Mouse (Mus musculus): ENCODE data around the gene Sez6l2. TPM values are rescaled to one million over a fixed set of nuclear protein-coding genes. Genes with fewer than 3 reads are reported as not detected.

The Sez6l2 gene
- polyA plus RNA-seq, 1 experiment from 2014 or later = 0.20 TPM

- Histone ChIP-seq H3K36me3 (peaks cover 64% of the 10 kb centered on the region), H3K9me3 (replicated peaks) (no peaks in the 10 kb centered on the region), H3K27ac (no peak overlapping the region), H3K4me1 (no peaks in the 10 kb centered on the region), H3K4me3 (no peak overlapping the region), H3K27me3 (ENCODE audit: low read depth, poor library complexity, severe bottlenecking) (no peaks in the 10 kb centered on the region)
- WGBS = 78% methylated on average over 5 of the region's 5 CpGs
- no peak for DNase-seq (ENCODE audit: low spot score)
Measured at GRCm38 (mm10) chr7:126941801-126942200, 8.6 kb upstream of the Sez6l2 start.

- Histone ChIP-seq H3K4me1 (peaks cover 23% of the 10 kb centered on the region), H3K9me3 (replicated peaks) (no peaks in the 10 kb centered on the region), H3K27me3 (ENCODE audit: low read depth, poor library complexity, severe bottlenecking) (peaks cover 36% of the 10 kb centered on the region), H3K27ac (no peak overlapping the region), H3K4me3 (no peak overlapping the region), H3K36me3 (peaks cover 35% of the 10 kb centered on the region)
- DNase-seq (ENCODE audit: low spot score) = no peak
- 53% methylated on average over 3 of the region's 3 CpGs for WGBS
Measured at GRCm38 (mm10) chr7:126946530-126946929, 3.8 kb upstream of the Sez6l2 start.

DNA sequence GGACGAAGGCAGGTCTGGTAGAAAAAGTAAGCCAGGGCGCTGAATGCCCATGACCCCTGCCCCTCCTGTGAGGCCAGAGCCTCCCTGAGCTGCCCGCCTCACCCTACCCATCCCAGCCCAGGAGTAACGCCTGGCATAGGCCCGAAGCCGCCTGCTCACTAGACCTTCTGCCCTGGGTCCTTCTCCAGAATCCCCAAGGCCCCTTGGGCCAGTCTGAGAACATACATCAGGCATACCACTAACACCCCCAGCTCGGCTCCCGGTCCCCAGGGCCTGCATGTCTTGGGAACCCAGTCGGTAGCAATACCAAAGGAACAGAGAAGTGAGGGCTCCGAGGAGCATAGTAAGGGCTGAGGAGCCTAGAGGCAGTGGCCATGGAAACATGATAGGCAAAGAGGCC is 1.7 kb upstream of the Sez6l2 start:
- Histone ChIP-seq H3K36me3 (peaks cover 16% of the 10 kb centered on the region), H3K27me3 (ENCODE audit: low read depth, poor library complexity, severe bottlenecking) (peaks cover 56% of the 10 kb centered on the region), H3K4me1 (peaks cover 27% of the 10 kb centered on the region), H3K4me3 (no peak overlapping the region), H3K27ac (no peak overlapping the region), H3K9me3 (replicated peaks) (no peaks in the 10 kb centered on the region)
- WGBS = 72% methylated on average over 10 of the region's 10 CpGs
- DNase-seq (ENCODE audit: low spot score) = no peak

DNA sequence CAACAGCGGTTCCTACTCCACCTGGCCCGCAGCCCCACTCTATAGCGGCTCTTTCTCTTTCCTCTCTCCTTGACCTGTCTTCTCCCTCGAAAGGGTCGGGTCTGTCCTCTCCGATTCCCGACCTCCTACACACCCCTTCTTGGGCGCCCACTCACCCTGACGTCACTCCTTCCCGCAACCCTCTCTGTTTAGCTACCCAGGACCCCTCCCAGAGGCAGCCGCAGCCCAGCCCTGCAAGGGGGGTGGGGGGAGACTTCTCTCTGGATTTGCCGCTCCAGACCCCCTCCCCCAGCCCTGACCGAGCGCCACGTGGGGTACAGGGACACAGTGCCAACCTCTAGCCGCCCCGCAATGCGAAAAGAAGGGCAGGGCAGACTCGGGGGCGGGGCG is 965 bp upstream of the Sez6l2 start, which contains the start of gene Asphd1:
Asphd1 (minus strand) TSS at position 180 of the 390 bp plus-strand sequence.
- WGBS = under 1% methylated on average over 21 of the region's 21 CpGs
- Histone ChIP-seq H3K4me3 (peak within 1 kb of the TSS; percentile 59), H3K27me3 (ENCODE audit: low read depth, poor library complexity, severe bottlenecking) (peaks cover 60% of the 10 kb centered on the region), H3K36me3 (peaks cover 10% of the 10 kb centered on the region), H3K9me3 (replicated peaks) (no peaks in the 10 kb centered on the region), H3K4me1 (peaks cover 27% of the 10 kb centered on the region), H3K27ac (no peak within 1 kb of the TSS)
- DNase-seq (ENCODE audit: low spot score) = no peak

DNA sequence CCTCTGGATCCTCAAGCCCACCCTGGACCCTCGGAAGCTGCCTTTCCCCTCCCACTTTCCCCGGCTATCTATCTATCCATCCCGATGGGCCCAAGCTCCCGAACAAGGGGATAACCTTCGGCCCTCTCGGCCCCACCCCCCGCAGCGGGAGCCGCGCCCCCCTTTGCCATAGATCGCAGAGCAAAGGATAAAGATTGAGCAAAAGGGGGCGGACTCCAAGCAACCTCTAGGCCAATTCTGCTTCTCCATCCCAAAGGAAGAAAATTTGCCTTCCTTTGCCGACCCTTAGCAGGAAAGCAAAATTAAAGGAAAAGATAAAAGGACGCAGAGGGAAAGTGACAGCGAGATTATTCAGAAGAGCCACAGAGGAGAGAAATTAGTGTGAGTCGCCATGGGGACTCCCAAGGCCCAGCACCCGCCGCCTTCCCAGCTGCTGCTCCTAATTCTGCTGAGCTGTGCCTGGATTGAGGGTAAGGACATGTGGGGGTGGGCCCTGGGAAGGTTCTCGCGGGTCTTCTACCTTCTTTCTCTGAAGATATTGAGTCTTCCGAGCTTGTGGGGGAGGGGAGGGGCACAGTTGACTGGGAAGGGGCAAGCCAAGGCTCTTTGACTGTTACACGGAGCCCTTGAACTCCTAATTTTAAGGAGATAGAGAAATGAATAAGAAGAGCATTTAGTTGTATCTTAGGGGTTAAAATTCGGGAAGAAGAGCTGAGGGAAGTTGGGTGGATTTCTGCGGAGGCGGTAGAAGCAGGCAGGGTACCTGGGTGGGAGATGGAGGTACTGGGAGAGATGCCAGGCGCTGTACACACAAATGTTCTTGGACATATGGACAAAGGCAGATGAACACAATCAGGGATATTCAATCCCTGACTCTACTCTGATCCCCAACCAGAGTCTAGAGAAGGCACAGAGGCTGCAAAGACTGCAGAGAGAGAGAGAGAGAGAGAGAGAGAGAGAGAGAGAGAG is 568 bp downstream of the Sez6l2 start:
- Histone ChIP-seq H3K4me1 (peaks cover 27% of the 10 kb centered on the region), H3K27ac (no peak overlapping the region), H3K36me3 (no peaks in the 10 kb centered on the region), H3K4me3 (peak overlapping the region; percentile 59), H3K27me3 (ENCODE audit: low read depth, poor library complexity, severe bottlenecking) (peaks cover 60% of the 10 kb centered on the region), H3K9me3 (replicated peaks) (no peaks in the 10 kb centered on the region)
- DNase-seq (ENCODE audit: low spot score) = no peak
- WGBS = 5% methylated on average over 26 of the region's 26 CpGs

DNA sequence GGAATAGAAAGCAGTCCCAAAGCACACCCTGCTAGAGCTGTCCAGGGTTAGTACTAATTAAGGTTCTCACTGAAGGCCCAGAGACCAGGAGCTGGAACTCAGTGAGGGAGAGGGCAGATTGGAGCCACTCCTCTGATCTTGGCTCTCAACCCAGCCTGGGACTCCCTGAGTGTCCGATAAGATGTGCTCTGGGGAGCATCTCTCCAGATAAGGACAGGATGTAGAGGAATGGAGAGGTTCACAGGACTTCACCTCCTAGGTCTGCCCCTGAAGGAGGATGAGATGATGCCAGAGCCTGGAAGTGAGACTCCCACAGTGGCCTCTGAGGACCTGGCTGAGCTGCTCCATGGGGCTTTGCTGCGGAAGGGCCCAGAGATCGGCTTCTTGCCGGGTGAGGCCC is 1.4 kb downstream of the Sez6l2 start:
- Histone ChIP-seq H3K4me3 (no peak overlapping the region), H3K27ac (no peak overlapping the region), H3K4me1 (peaks cover 27% of the 10 kb centered on the region), H3K27me3 (ENCODE audit: low read depth, poor library complexity, severe bottlenecking) (peaks cover 60% of the 10 kb centered on the region), H3K9me3 (replicated peaks) (no peaks in the 10 kb centered on the region), H3K36me3 (no peaks in the 10 kb centered on the region)
- 23% methylated on average over 4 of the region's 4 CpGs for WGBS
- DNase-seq (ENCODE audit: low spot score) = no peak

DNA sequence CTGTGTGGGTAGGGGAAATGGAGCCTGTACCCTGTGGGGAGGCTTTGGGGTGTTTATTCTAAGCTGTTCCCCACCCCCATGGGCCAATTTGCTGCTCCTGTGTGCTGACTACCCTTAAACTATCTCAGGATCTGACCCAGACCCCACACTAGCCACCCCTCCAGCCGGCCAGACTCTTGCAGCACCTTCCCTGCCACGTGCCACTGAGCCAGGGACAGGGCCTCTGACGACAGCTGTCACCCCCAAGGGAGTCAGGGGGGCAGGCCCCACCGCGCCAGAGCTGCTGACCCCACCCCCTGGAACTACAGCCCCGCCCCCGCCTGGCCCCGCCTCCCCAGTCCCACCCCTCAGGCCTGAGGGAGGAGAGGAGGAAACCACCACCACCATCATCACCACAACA is 2.3 kb downstream of the Sez6l2 start:
- Histone ChIP-seq H3K27me3 (ENCODE audit: low read depth, poor library complexity, severe bottlenecking) (peaks cover 60% of the 10 kb centered on the region), H3K4me1 (peaks cover 27% of the 10 kb centered on the region), H3K4me3 (0 out of 2 replicates have a peak overlapping the region, but pooled peaks have one; percentile 13), H3K36me3 (no peaks in the 10 kb centered on the region), H3K27ac (no peak overlapping the region), H3K9me3 (replicated peaks) (no peaks in the 10 kb centered on the region)
- no peak for DNase-seq (ENCODE audit: low spot score)
- 0% methylated on average over 8 of the region's 8 CpGs for WGBS

DNA sequence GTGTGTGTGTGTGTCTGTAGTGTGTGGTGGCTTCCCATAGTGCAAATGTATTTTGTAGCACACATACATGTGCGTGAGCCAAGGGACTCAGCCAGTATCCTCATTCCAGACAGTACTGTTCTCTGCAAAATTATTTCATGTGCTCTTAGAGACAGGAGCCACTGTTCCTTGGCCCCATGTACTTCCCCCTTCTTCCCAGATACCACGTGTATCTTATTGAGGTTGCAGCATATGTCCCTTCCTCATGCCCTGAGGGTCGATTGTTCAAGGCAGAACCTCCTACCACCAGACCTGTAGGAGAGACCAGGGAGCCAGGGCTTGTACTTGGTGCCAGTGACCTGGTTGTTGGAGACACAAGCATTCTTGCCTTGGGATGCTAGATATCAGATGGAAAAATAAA is 4.8 kb downstream of the Sez6l2 start:
- 60% methylated on average over 3 of the region's 3 CpGs for WGBS
- peaks cover 11% of the 10 kb centered on the region for H3K4me1 ChIP-seq
- DNase-seq (ENCODE audit: low spot score) = no peak
- peaks cover 38% of the 10 kb centered on the region for H3K27me3 ChIP-seq (ENCODE audit: low read depth, poor library complexity, severe bottlenecking)
- no peak overlapping the region for H3K4me3 ChIP-seq
- no peaks in the 10 kb centered on the region for H3K36me3 ChIP-seq
- no peak overlapping the region for H3K27ac ChIP-seq
- H3K9me3 ChIP-seq (replicated peaks) = no peaks in the 10 kb centered on the region

DNA sequence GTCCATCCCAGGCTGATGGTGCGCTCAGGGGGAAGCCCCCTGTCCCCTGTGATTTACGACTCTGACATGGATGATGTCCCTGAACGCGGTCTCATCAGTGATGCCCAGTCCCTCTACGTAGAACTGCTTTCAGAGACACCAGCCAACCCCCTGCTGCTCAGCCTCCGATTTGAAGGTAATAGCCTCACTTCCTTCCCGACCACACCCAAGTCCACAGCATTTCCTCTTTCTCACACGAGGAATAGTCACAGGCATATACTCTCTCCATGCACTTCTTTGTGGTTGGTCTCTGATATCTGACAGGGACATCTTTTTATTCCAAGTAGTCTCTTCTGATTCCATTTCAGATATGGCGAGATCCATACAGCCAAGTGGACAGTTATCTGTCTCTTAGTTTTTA is 9.4 kb downstream of the Sez6l2 start:
- Histone ChIP-seq H3K4me3 (no peak overlapping the region), H3K4me1 (0 out of 2 replicates have a peak, but pooled peaks cover 5% of the 10 kb centered on the region), H3K9me3 (replicated peaks) (no peaks in the 10 kb centered on the region), H3K27ac (no peak overlapping the region), H3K27me3 (ENCODE audit: low read depth, poor library complexity, severe bottlenecking) (peaks cover 31% of the 10 kb centered on the region), H3K36me3 (no peaks in the 10 kb centered on the region)
- no peak for DNase-seq (ENCODE audit: low spot score)
- WGBS = 73% methylated on average over 9 of the region's 9 CpGs

DNA sequence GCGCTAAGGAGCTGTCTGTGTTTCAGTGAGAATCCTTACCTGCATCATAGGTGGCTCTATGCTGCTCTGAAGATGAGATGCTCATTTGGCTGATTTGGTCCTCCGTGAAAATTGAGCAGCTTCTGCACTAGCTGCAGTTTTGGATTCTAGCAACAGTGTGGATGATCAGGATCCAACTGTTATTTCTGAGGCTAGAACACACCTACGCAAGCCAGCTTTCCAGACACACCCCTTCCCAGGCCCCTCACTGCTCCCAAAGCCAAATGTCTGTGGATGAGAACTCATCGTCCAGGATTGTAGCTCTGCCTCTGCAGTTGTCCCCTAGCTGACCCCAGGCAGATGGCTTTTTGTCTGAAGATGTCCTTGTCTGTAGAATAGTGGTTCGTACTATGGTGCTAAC is 10.7 kb downstream of the Sez6l2 start:
- no peak for DNase-seq (ENCODE audit: low spot score)
- no peak overlapping the region for H3K4me3 ChIP-seq
- peaks cover 31% of the 10 kb centered on the region for H3K27me3 ChIP-seq (ENCODE audit: low read depth, poor library complexity, severe bottlenecking)
- no peaks in the 10 kb centered on the region for H3K9me3 ChIP-seq (replicated peaks)
- WGBS = 88% methylated on average over 5 of the region's 5 CpGs
- no peaks in the 10 kb centered on the region for H3K36me3 ChIP-seq
- no peak overlapping the region for H3K27ac ChIP-seq
- H3K4me1 ChIP-seq = 0 out of 2 replicates have a peak, but pooled peaks cover 5% of the 10 kb centered on the region

DNA sequence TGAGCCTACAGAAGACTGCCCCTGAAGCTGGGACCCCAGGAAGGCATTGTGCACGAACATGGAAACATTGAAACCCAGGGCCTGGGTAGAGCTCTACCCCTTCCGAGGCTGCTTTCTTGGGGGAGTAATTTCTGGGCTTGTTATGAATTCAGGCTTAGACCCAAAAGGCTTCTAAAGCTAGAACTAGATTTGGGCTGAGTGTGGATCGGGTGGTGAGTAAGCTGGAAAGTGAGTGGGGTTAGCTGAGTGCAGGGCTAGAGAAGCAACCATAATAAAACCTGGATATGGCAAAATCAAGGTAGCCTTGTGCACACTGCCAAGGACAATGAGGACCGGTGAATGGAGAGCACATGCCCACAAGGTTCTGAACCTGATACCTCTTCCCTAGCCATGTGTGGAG is 11.6 kb downstream of the Sez6l2 start:
- WGBS = 89% methylated on average over 4 of the region's 4 CpGs
- Histone ChIP-seq H3K4me1 (0 out of 2 replicates have a peak, but pooled peaks cover 5% of the 10 kb centered on the region), H3K27ac (no peak overlapping the region), H3K36me3 (no peaks in the 10 kb centered on the region), H3K27me3 (ENCODE audit: low read depth, poor library complexity, severe bottlenecking) (peaks cover 31% of the 10 kb centered on the region), H3K9me3 (replicated peaks) (no peaks in the 10 kb centered on the region), H3K4me3 (no peak overlapping the region)
- DNase-seq (ENCODE audit: low spot score) = no peak

DNA sequence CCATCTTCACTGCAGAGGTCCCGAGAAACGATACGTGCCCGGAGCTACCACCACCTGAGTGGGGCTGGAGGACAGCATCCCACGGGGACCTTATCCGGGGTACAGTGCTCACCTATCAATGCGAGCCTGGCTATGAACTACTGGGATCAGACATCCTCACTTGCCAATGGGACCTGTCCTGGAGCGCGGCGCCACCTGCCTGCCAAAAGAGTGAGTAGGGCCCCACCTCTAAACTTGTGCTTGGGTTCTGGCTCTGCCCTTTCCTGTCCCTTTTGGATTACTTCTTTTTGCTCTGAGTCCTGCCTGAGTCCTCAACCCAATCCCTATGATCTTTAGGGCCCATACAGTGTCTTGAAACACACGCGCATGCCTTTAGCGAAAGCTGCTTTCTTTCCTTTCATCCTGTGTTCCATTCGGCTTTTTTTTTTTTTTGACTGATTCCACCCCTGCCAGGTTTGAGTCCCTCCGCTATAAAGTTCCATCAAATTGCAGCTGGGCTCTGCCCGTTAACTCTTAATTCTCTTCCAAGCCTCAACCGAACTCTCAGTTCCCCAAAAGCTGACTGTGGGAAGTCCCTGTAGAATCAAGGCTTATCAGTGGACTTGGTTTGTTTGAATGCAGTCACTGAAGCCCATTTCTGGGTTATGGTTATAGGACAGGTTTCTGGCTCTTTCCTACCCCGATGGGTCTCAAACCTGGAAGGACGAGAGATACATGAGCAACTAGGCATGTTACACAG is 13.4 kb downstream of the Sez6l2 start:
- DNase-seq (ENCODE audit: low spot score) = peak; percentile 64
- Histone ChIP-seq H3K4me1 (0 out of 2 replicates have a peak, but pooled peaks cover 5% of the 10 kb centered on the region), H3K4me3 (0 out of 2 replicates have a peak overlapping the region, but pooled peaks have one; percentile 9), H3K9me3 (replicated peaks) (no peaks in the 10 kb centered on the region), H3K27me3 (ENCODE audit: low read depth, poor library complexity, severe bottlenecking) (peaks cover 31% of the 10 kb centered on the region), H3K36me3 (no peaks in the 10 kb centered on the region), H3K27ac (no peak overlapping the region)
- WGBS = 27% methylated on average over 19 of the region's 19 CpGs

DNA sequence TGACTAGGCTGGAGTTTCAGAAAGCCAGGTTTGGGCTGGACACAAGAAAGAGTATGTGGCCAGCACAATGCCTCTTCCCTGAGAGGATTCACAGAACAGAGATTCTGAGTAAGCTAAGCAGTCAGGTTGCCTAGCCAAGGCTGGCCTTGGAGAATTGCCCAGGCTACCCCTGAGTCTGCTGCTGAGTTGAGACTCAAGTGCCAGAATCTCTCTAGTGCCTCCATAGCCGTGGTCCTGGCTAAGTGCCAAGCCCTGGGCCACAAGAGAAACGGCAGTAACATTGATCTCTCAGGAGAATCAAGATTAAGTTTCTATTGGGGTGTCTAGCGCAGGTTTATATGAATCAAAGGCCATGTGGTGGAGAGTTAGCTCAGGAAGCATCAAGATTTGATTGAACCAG is 15.2 kb downstream of the Sez6l2 start:
- peaks cover 31% of the 10 kb centered on the region for H3K27me3 ChIP-seq (ENCODE audit: low read depth, poor library complexity, severe bottlenecking)
- no peak for DNase-seq (ENCODE audit: low spot score)

More for the DNA sequence above, 15.2 kb downstream of the Sez6l2 start:
- Histone ChIP-seq H3K4me3 (no peak overlapping the region), H3K36me3 (no peaks in the 10 kb centered on the region), H3K4me1 (0 out of 2 replicates have a peak, but pooled peaks cover 5% of the 10 kb centered on the region), H3K27ac (no peak overlapping the region), H3K9me3 (replicated peaks) (no peaks in the 10 kb centered on the region)
- 87% methylated on average over 3 of the region's 3 CpGs for WGBS

All from limb, embryonic 10.5 days (tissue).